ENCODE assay signal across 31 mouse cellular contexts in the genomic region with DNA sequence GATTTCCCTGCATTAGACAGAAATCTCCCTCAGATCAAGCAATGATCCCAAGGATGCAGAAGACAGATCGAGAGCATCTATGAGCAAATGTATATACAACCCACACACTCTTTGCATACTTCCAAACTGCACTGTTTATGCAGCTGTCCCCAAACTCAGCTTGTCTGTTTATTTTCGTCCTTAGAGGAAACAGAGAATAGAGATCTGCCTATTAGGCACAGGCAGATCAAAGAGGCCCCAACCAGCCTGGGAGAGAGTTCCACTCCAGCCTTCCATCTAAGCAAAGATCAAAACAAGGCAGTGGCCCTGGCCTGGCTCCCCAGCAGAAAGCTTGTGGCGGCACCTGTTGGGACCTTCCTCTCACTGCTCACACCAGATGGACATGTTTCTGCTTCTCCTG. TPM values are rescaled to one million over a fixed set of nuclear protein-coding genes. Genes with fewer than 3 reads are reported as not detected.
DNase-seq lines count a peak whose midpoint lies in the region; ATAC-seq and TF ChIP-seq lines count a peak whose summit lies in the region.
"Had no signal": no experiment of that assay in that cellular context is flagged by ENCODE, and none has a peak within 500 bp of the region (broad histone marks: within the 10 kb centered on the region; RNA-seq: fewer than 3 reads in every experiment).

No protein-coding gene starts in this region.

- whole genome bisulfite sequencing in intestine, embryonic 16.5 days: 35% methylated on average over 3 of the region's 3 CpGs
- 36% methylated on average over 3 of the region's 3 CpGs for WGBS in intestine, embryonic 15.5 days
- 24% methylated on average over 3 of the region's 3 CpGs for WGBS in lung, embryonic 15.5 days

- no peaks in the 10 kb centered on the region for H3K9me3 ChIP-seq in intestine, embryonic 16.5 days (ENCODE audit: control insufficient read depth, low read length)
- H3K9me3 ChIP-seq in intestine, embryonic 15.5 days: no peaks in the 10 kb centered on the region
- no peaks in the 10 kb centered on the region for H3K9me3 ChIP-seq in lung, embryonic 15.5 days
- H3K9me3 ChIP-seq: embryonic facial prominence, embryonic 12.5 days; forebrain, embryonic 12.5 days; forebrain, embryonic 15.5 days; heart, embryonic 10.5 days; heart, embryonic 13.5 days had no signal

- TF ChIP-seq POLR2A in brain, embryonic 14.5 days (IDR thresholded peaks at IDR 0.05; ENCODE audit: borderline replicate concordance, extremely low read depth, insufficient read depth, insufficient read length, poor library complexity, severe bottlenecking): no peak

- peak; percentile 26 for ATAC-seq in intestine, embryonic 16.5 days
- ATAC-seq in intestine, embryonic 15.5 days: no peak
- ATAC-seq in lung, embryonic 15.5 days (ENCODE audit: borderline replicate concordance, extremely low read depth, low FRiP score, low TSS enrichment): peak; percentile 67; the same call in 1 of the 2 replicates
- ATAC-seq: forebrain, embryonic 15.5 days; hindbrain, postnatal 0 days; Patski had no signal

- no peak overlapping the region for H3K27ac ChIP-seq in intestine, embryonic 16.5 days (ENCODE audit: low read length)
- H3K27ac ChIP-seq in intestine, embryonic 15.5 days: no peak overlapping the region
- H3K27ac ChIP-seq in lung, embryonic 15.5 days: no peak overlapping the region
- H3K27ac ChIP-seq: embryonic facial prominence, embryonic 12.5 days; forebrain, embryonic 12.5 days; forebrain, embryonic 15.5 days; heart, adult 2 months; heart, embryonic 10.5 days; heart, embryonic 13.5 days; hindbrain, embryonic 14.5 days; hindbrain, postnatal 0 days had no signal

- no peaks in the 10 kb centered on the region for H3K27me3 ChIP-seq in intestine, embryonic 16.5 days (replicated peaks; ENCODE audit: control insufficient read depth, insufficient read depth, low read length)
- no peaks in the 10 kb centered on the region for H3K27me3 ChIP-seq in intestine, embryonic 15.5 days (replicated peaks)
- no peaks in the 10 kb centered on the region for H3K27me3 ChIP-seq in lung, embryonic 15.5 days
- H3K27me3 ChIP-seq: CH12.LX; embryonic facial prominence, embryonic 12.5 days; forebrain, embryonic 12.5 days; forebrain, embryonic 15.5 days; heart, embryonic 13.5 days; Patski had no signal

- no peak for TF ChIP-seq CTCF in brain, embryonic 14.5 days (IDR thresholded peaks at IDR 0.05; ENCODE audit: borderline replicate concordance, extremely low read depth, insufficient read depth, insufficient read length)

- no peak overlapping the region for H3K4me3 ChIP-seq in intestine, embryonic 16.5 days (ENCODE audit: low read length)
- no peak overlapping the region for H3K4me3 ChIP-seq in intestine, embryonic 15.5 days (replicated peaks)
- H3K4me3 ChIP-seq in lung, embryonic 15.5 days: no peak overlapping the region
- H3K4me3 ChIP-seq: embryonic facial prominence, embryonic 12.5 days; erythroblast, embryonic 14.5 days; forebrain, embryonic 12.5 days; forebrain, embryonic 15.5 days; heart, adult 2 months; heart, embryonic 10.5 days; heart, embryonic 13.5 days had no signal

- no peak for DNase-seq in lung, postnatal 10 days
- peak; percentile 44 for DNase-seq in brain, embryonic 14.5 days (ENCODE audit: low read depth)
- no peak for DNase-seq in spleen, postnatal 4 days (ENCODE audit: low spot score in 2 of 2)
- DNase-seq in frontal cortex, postnatal 25 days (ENCODE audit: low spot score in 2 of 2): no peak
- DNase-seq: adrenal gland, postnatal 10 days; adrenal gland, postnatal 36 days; B cell, adult 2 months; cerebellum, adult 11-12 months; cerebellum, adult 8-10 months; cerebellum, postnatal 14 days; gastrocnemius, postnatal 10 days; gastrocnemius, postnatal 36 days; heart, adult 2 months; heart, postnatal 14 days; heart, postnatal 4 days had no signal

- no peak overlapping the region for H3K9ac ChIP-seq in intestine, embryonic 16.5 days (ENCODE audit: low read depth, low read length)
- no peak overlapping the region for H3K9ac ChIP-seq in intestine, embryonic 15.5 days
- no peak overlapping the region for H3K9ac ChIP-seq in lung, embryonic 15.5 days
- H3K9ac ChIP-seq: embryonic facial prominence, embryonic 12.5 days; forebrain, embryonic 12.5 days; forebrain, embryonic 15.5 days; heart, embryonic 13.5 days; hindbrain, embryonic 14.5 days had no signal

- H3K36me3 ChIP-seq in intestine, embryonic 16.5 days (ENCODE audit: control insufficient read depth, insufficient read depth, low read length): no peaks in the 10 kb centered on the region
- H3K36me3 ChIP-seq in intestine, embryonic 15.5 days: no peaks in the 10 kb centered on the region
- H3K36me3 ChIP-seq in lung, embryonic 15.5 days: no peaks in the 10 kb centered on the region
- H3K36me3 ChIP-seq: embryonic facial prominence, embryonic 12.5 days; forebrain, embryonic 12.5 days; forebrain, embryonic 15.5 days; G1E; heart, embryonic 10.5 days; heart, embryonic 13.5 days had no signal

- H3K4me2 ChIP-seq in intestine, embryonic 16.5 days (ENCODE audit: low read depth, low read length): no peak overlapping the region
- no peak overlapping the region for H3K4me2 ChIP-seq in intestine, embryonic 15.5 days (replicated peaks)
- H3K4me2 ChIP-seq in lung, embryonic 15.5 days: no peak overlapping the region
- H3K4me2 ChIP-seq: embryonic facial prominence, embryonic 12.5 days; forebrain, embryonic 12.5 days; forebrain, embryonic 15.5 days; heart, embryonic 13.5 days; hindbrain, embryonic 14.5 days had no signal

- H3K4me1 ChIP-seq in intestine, embryonic 16.5 days (ENCODE audit: control insufficient read depth, insufficient read depth, low read length): no peaks in the 10 kb centered on the region
- H3K4me1 ChIP-seq in intestine, embryonic 15.5 days (replicated peaks): no peaks in the 10 kb centered on the region
- no peaks in the 10 kb centered on the region for H3K4me1 ChIP-seq in lung, embryonic 15.5 days
- H3K4me1 ChIP-seq: embryonic facial prominence, embryonic 12.5 days; forebrain, embryonic 12.5 days; forebrain, embryonic 15.5 days had no signal

RNA-seq across cellular contexts. Expression of gene Barx2, which starts 27.0 kb away (rescaled TPM):
- polyA plus RNA-seq in intestine, embryonic 16.5 days (2015; fragmentation: Nextera tagmentation; extraction: Ambion mirVana): 0.11 and 0.26 TPM in 2 replicates
- 0.14 and 0.21 TPM in 2 replicates for polyA plus RNA-seq in intestine, embryonic 15.5 days (2015; fragmentation: Nextera tagmentation; extraction: Ambion mirVana)
- polyA plus RNA-seq in lung, embryonic 15.5 days (2015; fragmentation: Nextera tagmentation; extraction: Ambion mirVana): 0.07 TPM in 1 of 2 replicates, not detected in the other
- polyA plus RNA-seq in brain, embryonic 14.5 days (2012; rRNA removed): 0.42 and 0.55 TPM in 2 replicates
- polyA plus RNA-seq: erythroblast, embryonic 14.5 days; forebrain, embryonic 12.5 days; G1E; heart, embryonic 16.5 days; hindbrain, embryonic 11.5 days; hindbrain, embryonic 14.5 days had no signal
